Mouse (Mus musculus): ENCODE data around the gene 1700109H08Rik.
"Not testable (repeated sequence)": the region's sequence is repeated elsewhere in the genome, so short reads cannot be mapped to it uniquely, and the experiment has no call there.

The 1700109H08Rik gene

GRCm38 (mm10) chr5:3571266-3571665 is at the start of gene 1700109H08Rik:
1700109H08Rik (plus strand) TSS chr5:3571566.
- DNase-seq = no peak

- DNase-seq = no peak
These were observed 49.6 kb upstream of the 1700109H08Rik start for GRCm38 (mm10) chr5:3521741-3522140.

GRCm38 (mm10) chr5:3522826-3523225 is 48.5 kb upstream of the 1700109H08Rik start:
- no peak for DNase-seq

GRCm38 (mm10) chr5:3527041-3527691 is 44.2 kb upstream of the 1700109H08Rik start:
- no peak for DNase-seq

GRCm38 (mm10) chr5:3529585-3530189 is 41.7 kb upstream of the 1700109H08Rik start:
- DNase-seq = no peak

- not testable (repeated sequence) for DNase-seq
These were observed 39.3 kb upstream of the 1700109H08Rik start for GRCm38 (mm10) chr5:3532048-3532447.

GRCm38 (mm10) chr5:3536592-3537212 is 34.7 kb upstream of the 1700109H08Rik start:
- DNase-seq = no peak

- no peak for DNase-seq
These were observed 32.6 kb upstream of the 1700109H08Rik start for GRCm38 (mm10) chr5:3538505-3539472.

- no peak for DNase-seq
These were observed 29.5 kb upstream of the 1700109H08Rik start for GRCm38 (mm10) chr5:3541871-3542270.

- peak; percentile 87 to 98 for DNase-seq
These were observed 27.5 kb upstream of the 1700109H08Rik start, which contains the start of gene Fam133b for GRCm38 (mm10) chr5:3543629-3544479. Fam133b (plus strand) TSS chr5:3543833.

- no peak for DNase-seq
These were observed 26.9 kb upstream of the 1700109H08Rik start for GRCm38 (mm10) chr5:3544480-3544769.

- no peak for DNase-seq
These were observed 25.1 kb upstream of the 1700109H08Rik start for GRCm38 (mm10) chr5:3546226-3546625.

GRCm38 (mm10) chr5:3551481-3551880 is 19.9 kb upstream of the 1700109H08Rik start:
- DNase-seq = no peak

GRCm38 (mm10) chr5:3554198-3554597 is 17.2 kb upstream of the 1700109H08Rik start:
- no peak for DNase-seq

- DNase-seq = no peak
These were observed 3.5 kb downstream of the 1700109H08Rik start for GRCm38 (mm10) chr5:3574825-3575224.

GRCm38 (mm10) chr5:3577939-3578338 is 6.6 kb downstream of the 1700109H08Rik start:
- DNase-seq = no peak

- DNase-seq = no peak
These were observed 7.7 kb downstream of the 1700109H08Rik start for GRCm38 (mm10) chr5:3579066-3579465.

- DNase-seq = peak; percentile 88 to 89
These were observed 24.5 kb downstream of the 1700109H08Rik start, which contains the start of gene Pex1 for GRCm38 (mm10) chr5:3595693-3596398. Pex1 (plus strand) TSS chr5:3596066.

- peak; percentile 76 to 77 for DNase-seq
These were observed 25.0 kb downstream of the 1700109H08Rik start, which contains the start of gene Rbm48 for GRCm38 (mm10) chr5:3596399-3596766. Rbm48 (minus strand) TSS chr5:3596585.

GRCm38 (mm10) chr5:3597171-3597570 is 25.8 kb downstream of the 1700109H08Rik start:
- DNase-seq = no peak

- no peak for DNase-seq
These were observed 27.4 kb downstream of the 1700109H08Rik start for GRCm38 (mm10) chr5:3598766-3599165.
